Mouse (Mus musculus) neural tube, embryonic 13.5 days (tissue): Measurements from ENCODE around the gene Sh3pxd2a. TPM values are rescaled to one million over a fixed set of nuclear protein-coding genes. Genes with fewer than 3 reads are reported as not detected.

ENCODE experiments used
- ATAC-seq: fragments of 200-750 bp; cut with Nextera tagmentation; 2 replicates; pipeline ENCODE4 v1.8.0; 2017; ENCODE audit warnings: low read depth, mild to moderate bottlenecking, moderate TSS enrichment, moderate library complexity
- H3K27ac ChIP-seq: fragments of 300-500 bp; sonication (generic); replicated peaks from 2 replicates; pipeline ENCODE4 v1.5.1; 2015; ENCODE audit warnings: moderate library complexity, mild to moderate bottlenecking, inconsistent platforms
- H3K27me3 ChIP-seq: fragments of 300-500 bp; sonication (generic); 2 replicates; pipeline ENCODE4 v1.6.1; 2015; ENCODE audit warnings: mild to moderate bottlenecking, inconsistent platforms
- H3K36me3 ChIP-seq: fragments of 300-500 bp; sonication (generic); 2 replicates; pipeline ENCODE4 v1.6.1; 2015; ENCODE audit warnings: mild to moderate bottlenecking, inconsistent platforms
- H3K4me1 ChIP-seq: fragments of 300-500 bp; sonication (generic); replicated peaks from 2 replicates; pipeline ENCODE4 v1.6.1; 2015; ENCODE audit warnings: inconsistent platforms
- H3K4me2 ChIP-seq: fragments of 300-500 bp; sonication (generic); 2 replicates; pipeline ENCODE4 v1.6.1; 2015; ENCODE audit warnings: inconsistent platforms, mild to moderate bottlenecking, moderate library complexity
- H3K4me3 ChIP-seq: fragments of 300-500 bp; sonication (generic); 2 replicates; pipeline ENCODE4 v1.5.1; 2015; ENCODE audit warnings: mild to moderate bottlenecking, inconsistent platforms
- H3K9ac ChIP-seq: fragments of 300-500 bp; sonication (generic); 2 replicates; pipeline ENCODE4 v1.6.1; 2015; ENCODE audit warnings: moderate library complexity, mild to moderate bottlenecking, inconsistent platforms
- H3K9me3 ChIP-seq: fragments of 300-500 bp; sonication (generic); 2 replicates; pipeline ENCODE4 v1.6.1; 2016; ENCODE audit warnings: inconsistent platforms
- WGBS: fragments of 180-500 bp; shearing (Covaris S2); methylation state at CpG from one replicate; pipeline ENCODE4 v1.1.7; 2015; 5-methylcytosine and 5-hydroxymethylcytosine counted together
- polyA plus RNA-seq: library from polyadenylated mRNA; unstranded; fragments of >200 nt; fragmentation: Nextera tagmentation; extraction: Ambion mirVana; gene quantifications from 2 replicates; pipeline ENCODE4 v1.2.1, GENCODE M21; 2015

The Sh3pxd2a gene
- polyA plus RNA-seq, 1 experiment from 2014 or later: 3.2 TPM

- no peak for ATAC-seq
- H3K36me3 ChIP-seq: no peaks in the 10 kb centered on the region
- 77% methylated on average over 8 of the region's 8 CpGs for WGBS
Observed at GRCm38 (mm10) chr19:47349043-47349442, 115.2 kb downstream of the Sh3pxd2a start.

GRCm38 (mm10) chr19:47348395-47349016 is 115.7 kb downstream of the Sh3pxd2a start:
- no peaks in the 10 kb centered on the region for H3K9me3 ChIP-seq
- H3K9ac ChIP-seq: no peak overlapping the region
- WGBS: 76% methylated on average over 14 of the region's 14 CpGs
- no peak for ATAC-seq
- no peak overlapping the region for H3K4me3 ChIP-seq
- H3K4me2 ChIP-seq: no peak overlapping the region
- no peaks in the 10 kb centered on the region for H3K36me3 ChIP-seq
- no peak overlapping the region for H3K27ac ChIP-seq
- H3K27me3 ChIP-seq: peaks cover 24% of the 10 kb centered on the region
- peaks cover 5% of the 10 kb centered on the region; the same call in 1 of the 2 replicates for H3K4me1 ChIP-seq

More at GRCm38 (mm10) chr19:47349043-47349442, 115.2 kb downstream of the Sh3pxd2a start:
- H3K9me3 ChIP-seq: no peaks in the 10 kb centered on the region
- H3K27ac ChIP-seq: no peak overlapping the region
- H3K27me3 ChIP-seq: peaks cover 19% of the 10 kb centered on the region
- 0 out of 2 replicates have a peak, but pooled peaks cover under 1% of the 10 kb centered on the region for H3K4me1 ChIP-seq
- H3K4me2 ChIP-seq: no peak overlapping the region
- no peak overlapping the region for H3K4me3 ChIP-seq
- 0 out of 2 replicates have a peak overlapping the region, but pooled peaks have one; percentile 8 for H3K9ac ChIP-seq

- H3K4me2 ChIP-seq: no peak overlapping the region
- WGBS: 72% methylated on average over 7 of the region's 7 CpGs
- no peak overlapping the region for H3K27ac ChIP-seq
- H3K4me3 ChIP-seq: no peak overlapping the region
- H3K9me3 ChIP-seq: no peaks in the 10 kb centered on the region
- no peak for ATAC-seq
- H3K27me3 ChIP-seq: peaks cover 38% of the 10 kb centered on the region
- H3K4me1 ChIP-seq: peaks cover 16% of the 10 kb centered on the region
- no peaks in the 10 kb centered on the region for H3K36me3 ChIP-seq
- H3K9ac ChIP-seq: no peak overlapping the region
Observed at GRCm38 (mm10) chr19:47347021-47347643, 117.1 kb downstream of the Sh3pxd2a start.

GRCm38 (mm10) chr19:47346606-47347005 is 117.6 kb downstream of the Sh3pxd2a start:
- peaks cover 16% of the 10 kb centered on the region for H3K4me1 ChIP-seq
- no peak overlapping the region for H3K27ac ChIP-seq
- no peaks in the 10 kb centered on the region for H3K36me3 ChIP-seq
- ATAC-seq: no peak
- peaks cover 43% of the 10 kb centered on the region for H3K27me3 ChIP-seq
- no peak overlapping the region for H3K4me3 ChIP-seq
- no peak overlapping the region for H3K9ac ChIP-seq
- WGBS: 55% methylated on average over 8 of the region's 8 CpGs
- no peaks in the 10 kb centered on the region for H3K9me3 ChIP-seq
- no peak overlapping the region for H3K4me2 ChIP-seq

GRCm38 (mm10) chr19:47345851-47346568 is 118.2 kb downstream of the Sh3pxd2a start:
- ATAC-seq: no peak
- no peak overlapping the region for H3K4me2 ChIP-seq
- peaks cover 16% of the 10 kb centered on the region for H3K4me1 ChIP-seq
- no peaks in the 10 kb centered on the region for H3K36me3 ChIP-seq
- no peak overlapping the region for H3K27ac ChIP-seq
- H3K27me3 ChIP-seq: peaks cover 43% of the 10 kb centered on the region
- 80% methylated on average over 6 of the region's 6 CpGs for WGBS
- H3K9me3 ChIP-seq: no peaks in the 10 kb centered on the region
- no peak overlapping the region for H3K9ac ChIP-seq
- no peak overlapping the region for H3K4me3 ChIP-seq

GRCm38 (mm10) chr19:47343422-47343821 is 120.8 kb downstream of the Sh3pxd2a start:
- Histone ChIP-seq H3K9ac (peak overlapping the region; percentile 58), H3K4me2 (peak overlapping the region; percentile 60), H3K9me3 (no peaks in the 10 kb centered on the region), H3K27ac (no peak overlapping the region), H3K27me3 (peaks cover 49% of the 10 kb centered on the region), H3K4me3 (peak overlapping the region; percentile 35), H3K4me1 (peaks cover 28% of the 10 kb centered on the region), H3K36me3 (no peaks in the 10 kb centered on the region)
- WGBS: under 1% methylated on average over 39 of the region's 39 CpGs
- no peak for ATAC-seq

GRCm38 (mm10) chr19:47339165-47339564 is 125.0 kb downstream of the Sh3pxd2a start:
- ATAC-seq: 0 out of 2 replicates have a peak, but pooled peaks have one; percentile 7
- H3K4me1 ChIP-seq: peaks cover 57% of the 10 kb centered on the region
- H3K36me3 ChIP-seq: no peaks in the 10 kb centered on the region
- H3K4me3 ChIP-seq: peak overlapping the region; percentile 39
- H3K9ac ChIP-seq: peak overlapping the region; percentile 66
- H3K4me2 ChIP-seq: peak overlapping the region; percentile 71
- H3K9me3 ChIP-seq: no peaks in the 10 kb centered on the region
- H3K27me3 ChIP-seq: peaks cover 32% of the 10 kb centered on the region
- H3K27ac ChIP-seq: no peak overlapping the region
- WGBS: 1% methylated on average over 17 of the region's 17 CpGs

GRCm38 (mm10) chr19:47338396-47339164 is 125.6 kb downstream of the Sh3pxd2a start:
- Histone ChIP-seq H3K4me1 (peaks cover 57% of the 10 kb centered on the region), H3K9me3 (no peaks in the 10 kb centered on the region), H3K27me3 (peaks cover 26% of the 10 kb centered on the region), H3K9ac (peak overlapping the region; percentile 66), H3K36me3 (no peaks in the 10 kb centered on the region), H3K4me3 (peak overlapping the region; percentile 39), H3K4me2 (peak overlapping the region; percentile 71), H3K27ac (no peak overlapping the region)
- peak; percentile 45; the same call in 1 of the 2 replicates for ATAC-seq
- 27% methylated on average over 24 of the region's 24 CpGs for WGBS

- WGBS: 27% methylated on average over 12 of the region's 12 CpGs
- Histone ChIP-seq H3K9ac (peak overlapping the region; percentile 56), H3K4me3 (peak overlapping the region; percentile 18; the same call in 1 of the 2 replicates)
Observed at GRCm38 (mm10) chr19:47337743-47338142, 126.5 kb downstream of the Sh3pxd2a start.

GRCm38 (mm10) chr19:47337191-47337590 is 127.0 kb downstream of the Sh3pxd2a start:
- Histone ChIP-seq H3K4me3 (no peak overlapping the region), H3K9me3 (no peaks in the 10 kb centered on the region), H3K4me2 (no peak overlapping the region), H3K27ac (no peak overlapping the region), H3K36me3 (no peaks in the 10 kb centered on the region), H3K4me1 (peaks cover 52% of the 10 kb centered on the region), H3K27me3 (peaks cover 12% of the 10 kb centered on the region), H3K9ac (no peak overlapping the region)
- ATAC-seq: no peak
- 69% methylated on average over 7 of the region's 7 CpGs for WGBS

More at GRCm38 (mm10) chr19:47337743-47338142, 126.5 kb downstream of the Sh3pxd2a start:
- Histone ChIP-seq H3K27me3 (peaks cover 17% of the 10 kb centered on the region), H3K9me3 (no peaks in the 10 kb centered on the region), H3K4me2 (peak overlapping the region; percentile 71), H3K4me1 (peaks cover 56% of the 10 kb centered on the region), H3K36me3 (no peaks in the 10 kb centered on the region), H3K27ac (no peak overlapping the region)
- ATAC-seq: peak; percentile 51; the same call in 1 of the 2 replicates

- Histone ChIP-seq H3K9me3 (no peaks in the 10 kb centered on the region), H3K27ac (peak overlapping the region; percentile 69), H3K4me1 (peaks cover 65% of the 10 kb centered on the region), H3K36me3 (no peaks in the 10 kb centered on the region), H3K4me2 (no peak overlapping the region), H3K9ac (peak overlapping the region; percentile 47; the same call in 1 of the 2 replicates), H3K4me3 (no peak overlapping the region), H3K27me3 (0 out of 2 replicates have a peak, but pooled peaks cover 6% of the 10 kb centered on the region)
- 64% methylated on average over 6 of the region's 6 CpGs for WGBS
- ATAC-seq: no peak
Observed at GRCm38 (mm10) chr19:47335262-47335661, 128.9 kb downstream of the Sh3pxd2a start.
